Mouse (Mus musculus) limb, embryonic 10.5 days (tissue): ENCODE measurements around the gene Igflr1. TPM values are rescaled to one million over a fixed set of nuclear protein-coding genes. Genes with fewer than 3 reads are reported as not detected.
A peak's percentile ranks its signal among the peaks of the same experiment; 100 is the strongest.

Source experiments
- DNase-seq: peaks from one replicate; pipeline ENCODE4 v3.0.0-alpha.2; 2017; ENCODE audit warnings: low spot score
- H3K27ac ChIP-seq: fragments of 300-500 bp; sonication (generic); 2 replicates; pipeline ENCODE4 v1.5.1; 2016; ENCODE audit warnings: mild to moderate bottlenecking
- H3K27me3 ChIP-seq: fragments of 300-500 bp; sonication (generic); 2 replicates; pipeline ENCODE4 v1.6.1; 2016; ENCODE audit warnings: low read depth, mild to moderate bottlenecking; ENCODE audit not compliant: poor library complexity, severe bottlenecking
- H3K36me3 ChIP-seq: fragments of 300-500 bp; sonication (generic); 2 replicates; pipeline ENCODE4 v1.6.1; 2016; ENCODE audit warnings: mild to moderate bottlenecking, moderate library complexity
- H3K4me1 ChIP-seq: fragments of 300-500 bp; sonication (generic); 2 replicates; pipeline ENCODE4 v1.6.1; 2016
- H3K4me3 ChIP-seq: fragments of 300-500 bp; sonication (generic); 2 replicates; pipeline ENCODE4 v1.5.1; 2016; ENCODE audit warnings: mild to moderate bottlenecking, moderate library complexity
- H3K9me3 ChIP-seq: fragments of 300-500 bp; sonication (generic); replicated peaks from 2 replicates; pipeline ENCODE4 v1.6.1; 2016; ENCODE audit warnings: mild to moderate bottlenecking
- WGBS: fragments of 180-500 bp; shearing (Covaris S2); methylation state at CpG from one replicate; pipeline ENCODE4 v1.1.7; 2016; 5-methylcytosine and 5-hydroxymethylcytosine counted together
- polyA plus RNA-seq: library from polyadenylated mRNA; unstranded; fragments of >200 nt; fragmentation: Nextera tagmentation; extraction: Ambion mirVana; gene quantifications from 2 replicates; pipeline ENCODE4 v1.2.1, GENCODE M21; 2016

Igflr1 gene
- polyA plus RNA-seq, 1 experiment from 2014 or later = 5.7 TPM

DNA sequence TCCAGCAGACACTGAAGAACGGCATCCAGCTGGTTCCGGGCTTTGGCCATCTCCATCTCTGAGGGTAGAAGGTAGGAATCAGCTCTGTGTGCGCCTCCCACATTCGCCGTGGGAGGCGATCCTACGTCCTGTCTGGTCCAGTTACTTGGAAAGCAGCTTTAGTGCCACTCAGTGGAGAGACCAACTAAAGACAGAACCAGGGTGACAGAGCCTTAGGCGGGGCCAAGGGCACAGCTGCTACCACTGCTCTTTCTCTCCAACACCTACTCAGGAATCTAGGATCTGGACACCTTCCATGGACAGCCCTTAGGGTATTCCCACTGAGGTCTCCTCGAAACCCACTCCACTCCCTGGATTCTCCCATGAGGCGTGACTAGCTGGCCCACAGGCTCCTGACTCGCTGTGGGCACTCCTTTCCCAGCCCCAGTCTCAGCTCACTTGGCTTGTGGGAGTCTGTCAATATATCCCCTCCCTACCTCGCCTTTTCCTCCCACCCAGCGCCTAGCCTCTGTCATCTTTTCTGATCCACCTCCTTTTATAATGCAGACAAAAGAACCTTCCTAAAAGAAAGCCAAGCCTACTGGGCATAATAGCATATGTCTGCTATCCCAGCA, 7.2 kb upstream of the Igflr1 start:
- Histone ChIP-seq H3K9me3 (no peaks in the 10 kb centered on the region), H3K36me3 (peaks cover 47% of the 10 kb centered on the region), H3K27me3 (no peaks in the 10 kb centered on the region), H3K4me1 (peaks cover 42% of the 10 kb centered on the region), H3K27ac (no peak overlapping the region), H3K4me3 (peak overlapping the region; percentile 68)
- no peak for DNase-seq
- 95% methylated on average over 13 of the region's 13 CpGs for WGBS

DNA sequence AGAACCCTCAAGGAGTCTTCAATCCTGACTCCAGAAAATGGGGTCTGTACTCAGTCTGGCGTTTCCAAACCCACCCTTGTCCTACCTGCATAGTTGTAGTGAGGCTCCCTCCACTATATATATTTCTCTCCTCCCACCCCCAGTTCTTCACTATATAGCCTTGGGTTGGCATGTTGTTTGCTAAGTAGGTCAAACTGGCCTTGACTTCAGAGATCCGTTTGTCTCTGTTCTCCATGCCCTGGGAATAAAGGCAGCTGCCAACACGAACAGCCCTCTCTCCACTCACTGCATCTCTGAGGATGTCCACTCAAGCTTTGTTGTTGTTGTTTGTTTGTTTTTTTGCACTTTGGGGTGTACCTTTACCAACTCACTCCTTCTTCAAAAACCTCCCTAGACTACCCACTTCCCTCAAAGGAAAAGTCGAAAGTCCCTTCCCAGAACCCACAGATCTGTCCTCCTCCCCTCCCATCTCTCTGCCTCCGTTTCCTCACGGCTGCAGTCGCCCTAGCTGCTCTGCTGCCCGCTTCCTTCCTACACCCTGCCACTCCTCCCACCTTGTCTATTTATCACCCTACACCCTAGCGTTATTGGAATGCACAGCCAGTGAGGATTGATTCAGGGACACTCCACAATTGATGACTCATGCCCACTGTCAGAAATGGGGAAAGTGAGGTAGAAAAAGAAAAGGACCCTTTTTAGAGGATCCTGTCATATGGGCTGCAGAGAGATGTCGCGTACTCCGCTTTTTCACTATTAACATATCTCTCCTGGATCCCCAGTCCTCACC, 6.4 kb upstream of the Igflr1 start:
- peaks cover 46% of the 10 kb centered on the region for H3K36me3 ChIP-seq
- WGBS = 15% methylated on average over 12 of the region's 12 CpGs
- H3K4me3 ChIP-seq = peak overlapping the region; percentile 68
- H3K27me3 ChIP-seq = no peaks in the 10 kb centered on the region
- peak overlapping the region; percentile 78 for H3K27ac ChIP-seq
- H3K4me1 ChIP-seq = peaks cover 36% of the 10 kb centered on the region
- no peak for DNase-seq
- no peaks in the 10 kb centered on the region for H3K9me3 ChIP-seq

DNA sequence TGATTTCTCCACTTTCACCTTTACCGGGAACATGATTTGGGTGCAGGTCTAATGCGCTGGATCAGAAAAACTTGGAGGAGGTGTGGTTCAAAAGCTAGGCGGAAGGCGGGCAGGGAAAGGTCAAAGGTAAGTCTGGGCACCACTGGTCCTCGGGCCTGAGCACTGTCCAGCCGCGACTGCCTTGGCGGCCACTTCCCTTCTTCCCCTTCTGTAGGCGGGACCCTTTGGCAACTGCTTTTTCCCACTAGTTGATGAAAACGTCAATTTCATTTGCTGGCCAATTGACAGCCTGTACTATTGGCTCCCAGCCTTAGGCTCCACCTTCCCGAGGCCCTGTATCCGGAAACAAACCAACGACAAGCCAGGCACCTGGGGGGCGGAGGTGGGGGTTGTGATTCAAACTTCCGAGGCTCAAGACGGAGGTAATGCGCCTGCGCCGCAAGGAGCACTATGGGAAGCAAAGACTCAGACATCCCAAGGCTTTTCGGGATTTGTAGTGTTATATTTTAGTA, 5.7 kb upstream of the Igflr1 start, which contains the start of gene Lin37:
Gene Lin37, minus strand, starts transcription at position 396 of the 512 bp plus-strand sequence.
- no peaks in the 10 kb centered on the region for H3K9me3 ChIP-seq
- no peaks in the 10 kb centered on the region for H3K27me3 ChIP-seq
- peak within 1 kb of the TSS; percentile 68 for H3K4me3 ChIP-seq
- H3K36me3 ChIP-seq = peaks cover 40% of the 10 kb centered on the region
- H3K4me1 ChIP-seq = peaks cover 42% of the 10 kb centered on the region
- WGBS = under 1% methylated on average over 20 of the region's 20 CpGs
- peak; percentile 91 for DNase-seq
- peak within 1 kb of the TSS; percentile 78 for H3K27ac ChIP-seq

DNA sequence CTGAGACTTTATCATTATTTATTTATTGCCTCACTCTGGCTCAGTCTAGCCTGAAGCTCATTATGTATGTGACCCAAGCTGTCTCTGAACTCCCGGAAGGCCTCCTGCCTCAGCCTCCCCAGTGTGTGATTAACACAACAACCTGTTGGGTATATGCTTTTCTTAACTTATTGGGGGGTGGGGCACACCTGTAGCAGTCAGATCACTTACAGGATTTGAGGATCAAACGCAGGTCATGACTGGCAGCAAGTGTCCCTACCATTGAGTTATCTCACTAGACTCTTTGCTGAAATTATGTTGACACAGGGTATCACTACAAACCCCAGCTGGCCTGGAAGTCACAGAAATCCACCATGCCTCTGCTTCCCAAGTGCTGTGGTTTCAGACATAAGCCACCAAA, 4.9 kb upstream of the Igflr1 start:
- peak overlapping the region; percentile 68; the same call in 1 of the 2 replicates for H3K4me3 ChIP-seq
- H3K27ac ChIP-seq = peak overlapping the region; percentile 78; the same call in 1 of the 2 replicates
- H3K4me1 ChIP-seq = peaks cover 42% of the 10 kb centered on the region
- 73% methylated on average over 2 of the region's 2 CpGs for WGBS
- peaks cover 38% of the 10 kb centered on the region for H3K36me3 ChIP-seq
- no peak for DNase-seq
- no peaks in the 10 kb centered on the region for H3K27me3 ChIP-seq
- no peaks in the 10 kb centered on the region for H3K9me3 ChIP-seq

DNA sequence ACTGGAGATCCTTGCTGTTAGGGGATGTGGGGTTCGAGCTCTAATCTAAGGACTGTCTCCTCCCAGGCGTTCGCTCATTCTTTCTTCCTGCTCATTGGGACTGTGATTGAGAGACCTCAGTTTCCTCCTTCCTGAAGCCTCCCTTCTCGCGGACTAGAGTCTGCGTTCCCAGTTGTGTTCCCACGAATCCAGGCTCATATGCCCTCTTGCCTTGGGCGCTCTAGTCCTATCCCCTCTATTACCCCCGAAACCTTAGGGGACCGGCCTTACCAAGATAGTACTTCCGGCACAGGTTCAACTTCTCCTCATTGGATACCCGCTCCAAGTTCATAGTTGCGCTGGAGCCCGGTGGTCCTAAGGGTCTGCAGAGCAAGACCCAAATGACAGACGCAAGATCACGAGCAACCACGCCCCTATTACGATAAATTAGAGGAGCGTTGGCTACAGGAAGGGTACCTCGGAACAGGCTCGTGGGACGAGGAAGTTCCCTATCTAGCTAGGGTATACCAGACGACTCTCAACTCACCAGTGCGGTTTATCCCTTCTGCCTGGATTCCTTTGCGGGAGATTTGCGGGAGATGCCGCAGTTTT, 2.6 kb upstream of the Igflr1 start:
- DNase-seq = peak; percentile 63
- Histone ChIP-seq H3K4me1 (peaks cover 33% of the 10 kb centered on the region), H3K9me3 (no peaks in the 10 kb centered on the region), H3K4me3 (peak overlapping the region; percentile 77), H3K36me3 (peaks cover 38% of the 10 kb centered on the region), H3K27ac (peak overlapping the region; percentile 93), H3K27me3 (no peaks in the 10 kb centered on the region)
- WGBS = 3% methylated on average over 27 of the region's 27 CpGs

DNA sequence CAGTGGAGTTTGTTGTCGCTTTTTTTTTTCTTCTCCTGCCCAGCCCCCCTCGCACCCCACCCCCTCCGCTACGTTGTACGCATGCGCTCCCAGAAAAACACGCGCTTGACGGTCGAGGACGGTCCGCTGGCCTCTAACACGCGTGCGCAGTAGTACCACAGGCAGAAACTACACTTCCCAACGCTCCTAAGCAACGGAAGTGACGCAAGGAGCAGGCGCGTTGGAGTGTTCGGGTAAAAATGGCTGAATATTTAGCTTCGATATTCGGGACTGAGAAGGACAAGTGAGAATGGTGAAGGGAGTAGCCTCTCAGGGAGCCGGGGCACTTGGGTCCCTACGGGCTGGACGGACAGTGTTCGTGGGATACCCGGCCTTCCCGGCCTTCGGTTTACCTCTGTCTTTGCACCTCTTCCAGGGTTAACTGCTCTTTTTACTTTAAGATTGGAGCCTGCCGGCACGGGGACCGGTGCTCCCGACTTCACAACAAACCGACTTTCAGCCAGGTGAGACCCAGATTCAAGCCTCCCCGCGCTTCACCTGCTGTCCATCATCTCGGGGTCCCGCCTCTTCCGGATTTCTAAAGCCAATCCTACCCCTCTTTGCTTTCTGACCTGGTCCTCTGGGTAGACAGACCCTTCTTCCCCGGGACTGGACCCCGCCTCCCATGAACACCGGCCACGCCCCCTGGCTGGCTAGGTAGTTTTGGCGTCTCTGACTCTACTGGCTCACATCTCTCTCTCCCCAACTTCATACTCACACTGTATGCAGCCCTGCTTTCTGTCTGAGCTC, 1.9 kb upstream of the Igflr1 start, which contains the start of the genes U2af1l4, Gm49396 and Psenen:
Gene U2af1l4, plus strand, starts transcription at position 185 of the 789 bp plus-strand sequence.
Gene Gm49396, plus strand, starts transcription at position 228 of the 789 bp plus-strand sequence.
Gene Psenen, minus strand, starts transcription at position 511 of the 789 bp plus-strand sequence.
- Histone ChIP-seq H3K9me3 (no peaks in the 10 kb centered on the region), H3K4me1 (peaks cover 26% of the 10 kb centered on the region), H3K27ac (peak within 1 kb of the TSS; percentile 93), H3K27me3 (no peaks in the 10 kb centered on the region), H3K36me3 (peaks cover 38% of the 10 kb centered on the region), H3K4me3 (peak within 1 kb of the TSS; percentile 77)
- WGBS = under 1% methylated on average over 45 of the region's 45 CpGs
- peak; percentile 97 for DNase-seq

DNA sequence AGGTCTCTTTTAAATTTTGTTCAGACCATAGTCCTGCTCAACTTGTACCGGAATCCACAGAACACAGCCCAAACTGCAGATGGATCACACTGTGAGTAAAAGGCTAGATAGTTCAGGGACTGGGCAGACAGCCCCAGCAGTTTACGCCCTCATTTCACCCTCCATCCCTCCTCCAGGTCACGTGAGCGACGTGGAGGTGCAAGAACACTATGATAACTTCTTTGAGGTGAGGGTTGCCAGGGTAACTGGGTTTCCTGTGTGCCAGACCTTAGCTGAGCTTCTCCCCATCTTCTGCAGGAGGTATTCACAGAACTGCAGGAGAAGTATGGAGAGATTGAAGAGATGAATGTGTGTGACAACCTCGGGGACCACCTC, 1.3 kb upstream of the Igflr1 start:
- Histone ChIP-seq H3K4me3 (peak overlapping the region; percentile 77), H3K4me1 (peaks cover 20% of the 10 kb centered on the region), H3K9me3 (no peaks in the 10 kb centered on the region), H3K27me3 (no peaks in the 10 kb centered on the region), H3K36me3 (peaks cover 44% of the 10 kb centered on the region), H3K27ac (0 out of 2 replicates have a peak overlapping the region, but pooled peaks have one; percentile 93)
- WGBS = 25% methylated on average over 6 of the region's 6 CpGs
- no peak for DNase-seq

DNA sequence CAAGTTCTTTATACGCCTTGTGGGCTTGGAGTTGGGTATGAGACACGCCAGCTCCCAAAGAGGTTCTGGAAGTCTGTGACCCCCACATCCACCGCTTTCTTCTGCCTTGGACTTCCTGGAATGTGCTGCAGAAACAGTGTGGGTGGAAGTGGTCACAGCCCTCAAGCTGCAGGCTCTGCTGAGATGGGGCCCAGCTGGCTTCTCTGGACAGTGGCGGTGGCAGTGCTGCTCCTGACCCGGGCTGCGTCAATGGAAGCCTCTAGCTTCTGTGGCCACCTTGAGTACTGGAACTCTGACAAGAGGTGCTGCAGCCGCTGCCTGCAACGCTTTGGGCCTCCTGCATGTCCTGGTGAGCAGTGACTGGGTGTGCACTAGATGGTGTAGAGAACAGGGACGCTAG, 806 bp downstream of the Igflr1 start:
- H3K9me3 ChIP-seq = no peaks in the 10 kb centered on the region
- no peaks in the 10 kb centered on the region for H3K27me3 ChIP-seq
- no peak overlapping the region for H3K27ac ChIP-seq
- H3K36me3 ChIP-seq = peaks cover 65% of the 10 kb centered on the region
- no peak overlapping the region for H3K4me3 ChIP-seq
- peaks cover 18% of the 10 kb centered on the region for H3K4me1 ChIP-seq
- DNase-seq = no peak
- 89% methylated on average over 9 of the region's 9 CpGs for WGBS

DNA sequence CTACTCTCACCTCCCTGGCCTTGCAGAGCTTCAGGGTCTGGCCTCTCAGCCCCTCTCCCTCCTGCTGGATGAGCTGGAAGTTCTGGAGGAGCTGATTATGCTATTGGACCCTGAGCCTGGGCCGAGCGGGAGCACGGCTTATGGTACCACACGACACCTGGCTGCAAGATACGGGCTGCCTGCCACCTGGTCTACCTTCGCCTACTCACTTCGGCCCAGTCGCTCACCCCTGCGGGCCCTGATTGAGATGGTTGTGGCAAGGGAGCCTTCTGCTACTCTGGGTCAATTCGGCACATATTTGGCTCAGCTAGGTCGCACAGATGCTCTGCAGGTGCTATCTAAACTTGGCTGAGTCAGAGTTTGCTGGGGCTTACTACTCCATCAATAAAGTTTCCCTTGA, 2.3 kb downstream of the Igflr1 start:
- DNase-seq = no peak
- Histone ChIP-seq H3K27me3 (no peaks in the 10 kb centered on the region), H3K4me3 (no peak overlapping the region), H3K9me3 (no peaks in the 10 kb centered on the region), H3K36me3 (peaks cover 77% of the 10 kb centered on the region), H3K27ac (no peak overlapping the region), H3K4me1 (peaks cover 8% of the 10 kb centered on the region)
- 91% methylated on average over 11 of the region's 11 CpGs for WGBS

DNA sequence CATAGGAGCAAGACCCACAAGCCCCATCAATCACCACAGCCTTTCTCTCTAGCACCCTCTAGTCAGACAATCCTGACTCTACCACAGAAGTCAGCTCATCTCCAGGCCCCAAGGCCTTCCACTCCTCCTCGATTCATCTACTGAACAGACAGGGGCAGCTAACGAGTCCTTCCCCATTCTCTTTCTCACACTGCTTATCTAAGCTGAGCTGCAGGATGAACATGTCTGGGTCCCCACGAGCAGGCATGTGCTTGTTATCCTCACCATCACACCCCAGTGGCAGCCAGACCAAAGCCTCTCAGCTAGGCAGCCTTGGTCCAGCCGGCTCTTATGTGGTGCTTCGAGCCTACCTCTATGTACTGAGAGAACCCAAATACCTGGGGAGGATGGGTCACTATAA, 7.2 kb downstream of the Igflr1 start:
- 92% methylated on average over 5 of the region's 5 CpGs for WGBS
- H3K27ac ChIP-seq = no peak overlapping the region
- no peaks in the 10 kb centered on the region for H3K9me3 ChIP-seq
- no peak overlapping the region for H3K4me3 ChIP-seq
- no peaks in the 10 kb centered on the region for H3K27me3 ChIP-seq
- H3K4me1 ChIP-seq = no peaks in the 10 kb centered on the region
- peaks cover 98% of the 10 kb centered on the region for H3K36me3 ChIP-seq
- DNase-seq = no peak

DNA sequence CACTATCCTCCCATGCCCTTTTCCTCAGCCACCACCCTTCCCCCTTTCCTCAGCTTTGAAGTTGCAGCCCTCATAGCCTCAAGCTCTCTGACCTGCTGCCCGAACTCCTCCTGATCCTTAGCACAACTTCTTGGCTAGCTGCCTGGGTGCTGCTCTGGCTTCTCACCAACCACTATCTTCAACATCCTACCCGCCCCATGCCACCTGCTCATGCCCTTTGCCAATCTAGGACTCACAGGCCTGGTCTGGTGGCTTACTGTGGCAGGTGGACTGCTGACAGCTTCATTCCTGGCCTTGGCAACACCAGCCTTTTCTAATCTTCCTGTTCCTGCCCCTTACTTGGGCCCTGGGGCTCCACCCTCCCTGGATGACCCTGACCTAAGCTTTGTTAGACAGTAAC, 7.7 kb downstream of the Igflr1 start:
- peaks cover 100% of the 10 kb centered on the region for H3K36me3 ChIP-seq
- H3K27me3 ChIP-seq = no peaks in the 10 kb centered on the region
- 85% methylated on average over 2 of the region's 2 CpGs for WGBS
- no peaks in the 10 kb centered on the region for H3K9me3 ChIP-seq
- DNase-seq = no peak
- H3K4me1 ChIP-seq = no peaks in the 10 kb centered on the region
- H3K4me3 ChIP-seq = no peak overlapping the region
- H3K27ac ChIP-seq = no peak overlapping the region

DNA sequence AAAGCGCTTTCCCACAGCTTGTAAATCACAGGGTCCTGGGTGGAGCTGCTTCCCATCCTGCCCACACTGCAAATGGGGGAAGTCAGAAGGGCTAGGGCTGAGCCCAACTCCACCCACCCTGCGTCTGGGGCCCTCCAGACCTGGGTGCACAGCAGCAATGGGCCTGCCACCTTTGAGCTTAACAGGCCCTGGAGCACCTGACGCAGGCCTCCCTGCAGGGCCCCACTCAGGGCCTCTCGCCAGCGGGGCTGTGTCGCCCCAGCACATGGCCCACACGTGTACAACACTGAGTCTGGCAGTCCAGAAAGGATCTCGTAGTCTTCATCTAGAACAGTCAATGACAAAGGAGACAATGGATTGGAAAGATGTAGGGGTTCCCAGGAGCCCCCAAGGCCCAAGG, 14.7 kb downstream of the Igflr1 start:
- no peaks in the 10 kb centered on the region for H3K27me3 ChIP-seq
- H3K4me3 ChIP-seq = no peak overlapping the region
- H3K9me3 ChIP-seq = no peaks in the 10 kb centered on the region
- no peak for DNase-seq
- H3K36me3 ChIP-seq = peaks cover 100% of the 10 kb centered on the region
- H3K4me1 ChIP-seq = no peaks in the 10 kb centered on the region
- WGBS = 91% methylated on average over 8 of the region's 8 CpGs
- no peak overlapping the region for H3K27ac ChIP-seq
